In the genomic region with DNA sequence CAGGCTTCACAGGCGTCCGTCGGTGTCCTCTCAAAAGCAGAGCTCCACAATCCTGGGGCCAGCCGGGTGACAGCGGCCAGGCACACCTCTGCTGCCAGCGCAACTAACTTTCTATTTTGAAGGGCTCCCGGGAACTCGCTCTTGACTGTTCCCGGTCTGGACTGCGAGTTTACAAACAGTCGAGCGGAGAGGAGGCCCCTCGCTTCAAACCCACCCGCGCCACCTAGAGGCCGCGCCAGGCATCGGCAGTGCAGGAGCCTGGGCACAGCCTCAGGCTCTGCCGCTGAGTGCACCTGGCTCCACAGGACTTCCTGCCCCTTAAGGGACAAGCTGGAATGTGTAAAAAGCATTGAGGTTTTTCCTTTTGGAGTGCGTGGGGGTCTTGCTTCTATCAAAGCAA, we compare ENCODE assay signal across 7 mouse cellular contexts. TPM values are rescaled to one million over a fixed set of nuclear protein-coding genes. Genes with fewer than 3 reads are reported as not detected.
A peak's percentile ranks its signal among the peaks of the same experiment; 100 is the strongest.
DNase-seq lines count a peak whose midpoint lies in the region; ATAC-seq and TF ChIP-seq lines count a peak whose summit lies in the region.

Gene Edar (minus strand): TSS at position 122 of the 400 bp plus-strand sequence.

- no peak within 1 kb of the TSS for H3K4me3 ChIP-seq in bone marrow, adult 2 months (replicated peaks; ENCODE audit: control insufficient read depth, low read depth, low read length)
- H3K4me3 ChIP-seq in embryonic facial prominence, embryonic 14.5 days (ENCODE audit: low read depth, low read length) = peak within 1 kb of the TSS; percentile 43
- peak within 1 kb of the TSS; percentile 51 for H3K4me3 ChIP-seq in heart, embryonic 10.5 days
- H3K4me3 ChIP-seq in limb, embryonic 14.5 days (replicated peaks; ENCODE audit: low read length) = peak within 1 kb of the TSS; percentile 42
- peak within 1 kb of the TSS; percentile 14; the same call in 1 of the 2 replicates for H3K4me3 ChIP-seq in midbrain, embryonic 15.5 days

- H3K27me3 ChIP-seq in embryonic facial prominence, embryonic 14.5 days (replicated peaks; ENCODE audit: control insufficient read depth, insufficient read depth, low read length) = no peaks in the 10 kb centered on the region
- H3K27me3 ChIP-seq in heart, embryonic 10.5 days (ENCODE audit: insufficient read depth, poor library complexity, severe bottlenecking) = peaks cover 21% of the 10 kb centered on the region; the same call in 1 of the 2 replicates
- no peaks in the 10 kb centered on the region for H3K27me3 ChIP-seq in limb, embryonic 14.5 days (ENCODE audit: control insufficient read depth, insufficient read depth, low read length)
- no peaks in the 10 kb centered on the region; the same call in 1 of the 2 replicates for H3K27me3 ChIP-seq in midbrain, embryonic 15.5 days (replicated peaks)

- no peaks in the 10 kb centered on the region; the same call in 1 of the 2 replicates for H3K4me1 ChIP-seq in bone marrow, adult 2 months (ENCODE audit: control insufficient read depth, insufficient read depth, low read length)
- H3K4me1 ChIP-seq in embryonic facial prominence, embryonic 14.5 days (ENCODE audit: control insufficient read depth, insufficient read depth, low read length) = no peaks in the 10 kb centered on the region
- no peaks in the 10 kb centered on the region for H3K4me1 ChIP-seq in heart, embryonic 10.5 days
- H3K4me1 ChIP-seq in limb, embryonic 14.5 days (ENCODE audit: control insufficient read depth, insufficient read depth, low read length) = no peaks in the 10 kb centered on the region
- H3K4me1 ChIP-seq in midbrain, embryonic 15.5 days = peaks cover 21% of the 10 kb centered on the region

- H3K36me3 ChIP-seq in embryonic facial prominence, embryonic 14.5 days (ENCODE audit: control insufficient read depth, insufficient read depth, low read length) = no peaks in the 10 kb centered on the region
- no peaks in the 10 kb centered on the region for H3K36me3 ChIP-seq in heart, embryonic 10.5 days
- no peaks in the 10 kb centered on the region for H3K36me3 ChIP-seq in limb, embryonic 14.5 days (ENCODE audit: control insufficient read depth, insufficient read depth, low read length)
- no peaks in the 10 kb centered on the region for H3K36me3 ChIP-seq in midbrain, embryonic 15.5 days (replicated peaks)

- H3K27ac ChIP-seq in bone marrow, adult 2 months (ENCODE audit: control insufficient read depth, insufficient read depth, low read depth, low read length, poor library complexity) = no peak within 1 kb of the TSS
- no peak within 1 kb of the TSS for H3K27ac ChIP-seq in embryonic facial prominence, embryonic 14.5 days (replicated peaks; ENCODE audit: low read depth, low read length)
- H3K27ac ChIP-seq in heart, embryonic 10.5 days = no peak within 1 kb of the TSS
- H3K27ac ChIP-seq in limb, embryonic 14.5 days (replicated peaks; ENCODE audit: low read depth, low read length) = no peak within 1 kb of the TSS
- H3K27ac ChIP-seq in midbrain, embryonic 15.5 days = no peak within 1 kb of the TSS

- TF ChIP-seq POLR2A in bone marrow, adult 2 months (IDR thresholded peaks at IDR 0.05; ENCODE audit: borderline replicate concordance, control insufficient read depth, low read depth, low read length) = no peak
- no peak for TF ChIP-seq POLR2A in limb, embryonic 14.5 days (IDR thresholded peaks at IDR 0.05; ENCODE audit: borderline replicate concordance, extremely low read depth, insufficient read depth, insufficient read length)

- WGBS in bone marrow, adult 2 months = 6% methylated on average over 20 of the region's 20 CpGs
- WGBS in embryonic facial prominence, embryonic 14.5 days = 5% methylated on average over 20 of the region's 20 CpGs
- 2% methylated on average over 20 of the region's 20 CpGs for WGBS in heart, embryonic 10.5 days
- 2% methylated on average over 20 of the region's 20 CpGs for WGBS in limb, embryonic 14.5 days
- WGBS in midbrain, embryonic 15.5 days = 3% methylated on average over 20 of the region's 20 CpGs

- peak; percentile 90 for ATAC-seq in embryonic facial prominence, embryonic 14.5 days (ENCODE audit: low read depth)
- ATAC-seq in limb, embryonic 14.5 days (ENCODE audit: low FRiP score, low read depth) = peak; percentile 91
- ATAC-seq in midbrain, embryonic 15.5 days (replicated peaks) = peak; percentile 74

- peak within 1 kb of the TSS; percentile 67 for H3K4me2 ChIP-seq in embryonic facial prominence, embryonic 14.5 days (ENCODE audit: low read depth, low read length)
- peak within 1 kb of the TSS; percentile 59 for H3K4me2 ChIP-seq in limb, embryonic 14.5 days (replicated peaks; ENCODE audit: low read depth, low read length, severe bottlenecking)
- peak within 1 kb of the TSS; percentile 44 for H3K4me2 ChIP-seq in midbrain, embryonic 15.5 days

- H3K9ac ChIP-seq in embryonic facial prominence, embryonic 14.5 days (ENCODE audit: low read depth, low read length) = peak within 1 kb of the TSS; percentile 63
- peak within 1 kb of the TSS; percentile 53 for H3K9ac ChIP-seq in limb, embryonic 14.5 days (ENCODE audit: low read depth, low read length, severe bottlenecking)
- no peak within 1 kb of the TSS for H3K9ac ChIP-seq in midbrain, embryonic 15.5 days

- TF ChIP-seq CTCF in bone marrow, adult 2 months (IDR thresholded peaks at IDR 0.05; ENCODE audit: control insufficient read depth, insufficient read depth, low read length) = peak; percentile 60; the same call in 1 of the 2 replicates

- peak; percentile 83 for DNase-seq in embryonic facial prominence, embryonic 14.5 days (ENCODE audit: low spot score)
- peak; percentile 88 for DNase-seq in heart, embryonic 10.5 days (ENCODE audit: low spot score)
- peak; percentile 77 for DNase-seq in kidney, adult 9 months
- DNase-seq in limb, embryonic 14.5 days (ENCODE audit: low spot score) = peak; percentile 75
- DNase-seq in spleen, postnatal 14 days (ENCODE audit: low spot score in 2 of 2) = peak; percentile 23 to 54

- H3K9me3 ChIP-seq in embryonic facial prominence, embryonic 14.5 days (ENCODE audit: control insufficient read depth, low read length) = no peaks in the 10 kb centered on the region
- no peaks in the 10 kb centered on the region for H3K9me3 ChIP-seq in heart, embryonic 10.5 days
- H3K9me3 ChIP-seq in limb, embryonic 14.5 days (ENCODE audit: control insufficient read depth, low read length) = no peaks in the 10 kb centered on the region
- H3K9me3 ChIP-seq in midbrain, embryonic 15.5 days = no peaks in the 10 kb centered on the region

RNA-seq across cellular contexts. Expression of gene Edar, which starts in this region (rescaled TPM):
- polyA plus RNA-seq in bone marrow, adult 2 months (2011; ENCODE audit: insufficient read depth, insufficient read length, low replicate concordance, missing spikeins) = 0.27 and 0.55 TPM in 2 replicates
- 1.4 and 2.6 TPM in 2 replicates for polyA plus RNA-seq in embryonic facial prominence, embryonic 14.5 days (2014; fragmentation: Nextera tagmentation; extraction: Ambion mirVana)
- 0.09 TPM in 1 of 2 replicates, not detected in the other for polyA plus RNA-seq in heart, embryonic 10.5 days (2016; fragmentation: Nextera tagmentation; extraction: Ambion mirVana)
- 2.2 and 2.3 TPM in 2 replicates for polyA plus RNA-seq in limb, embryonic 14.5 days (2012; rRNA removed)
- 2.3 and 2.8 TPM in 2 replicates for polyA plus RNA-seq in limb, embryonic 14.5 days (2014; fragmentation: Nextera tagmentation; extraction: Ambion mirVana)
- polyA plus RNA-seq in midbrain, embryonic 15.5 days (2015; fragmentation: Nextera tagmentation; extraction: Ambion mirVana) = 0.20 and 0.28 TPM in 2 replicates

Comparison
In these comparisons a context has a peak if more than half of its experiments do, and no peak if none do; other contexts are left out.
1. Peak in DNase-seq and H3K4me3 ChIP-seq in heart, embryonic 10.5 days; RNA of the gene not detected or under 1 TPM.
2. Peak in ATAC-seq, H3K4me3 ChIP-seq and H3K4me2 ChIP-seq in midbrain, embryonic 15.5 days; RNA of the gene not detected or under 1 TPM.